Mouse (Mus musculus): ENCODE measurements at regions not wholly inside any gene's neighbourhood (a gene's known extent, or its start where the extent isn't known, plus 50 kb on each side); places are given as distances from the start of the nearest gene placed in this dataset.

- no peak for DNase-seq (ENCODE audit: low spot score in 2 of 2)
These were observed 549.8 kb upstream of the Btbd3 start for GRCm38 (mm10) chr2:137706528-137706988.

GRCm38 (mm10) chr2:137705724-137706422 is 550.5 kb upstream of the Btbd3 start:
- no peak for DNase-seq (ENCODE audit: low spot score in 2 of 2)

GRCm38 (mm10) chr2:137704948-137705723 is 551.2 kb upstream of the Btbd3 start:
- no peak for DNase-seq (ENCODE audit: low spot score in 2 of 2)

- no peak for DNase-seq (ENCODE audit: low spot score in 2 of 2)
These were observed 551.8 kb upstream of the Btbd3 start for GRCm38 (mm10) chr2:137704565-137704947.

GRCm38 (mm10) chr2:137704051-137704450 is 552.3 kb upstream of the Btbd3 start:
- DNase-seq (ENCODE audit: low spot score in 2 of 2): no peak

- DNase-seq (ENCODE audit: low spot score in 2 of 2): no peak
These were observed 560.5 kb upstream of the Btbd3 start for GRCm38 (mm10) chr2:137695885-137696284.

GRCm38 (mm10) chr2:137694020-137694419 is 562.3 kb upstream of the Btbd3 start:
- DNase-seq (ENCODE audit: low spot score in 2 of 2): no peak

GRCm38 (mm10) chr2:137687208-137687607 is 569.2 kb upstream of the Btbd3 start:
- DNase-seq (ENCODE audit: low spot score in 2 of 2): no peak

GRCm38 (mm10) chr2:137686735-137687134 is 569.6 kb upstream of the Btbd3 start:
- no peak for DNase-seq (ENCODE audit: low spot score in 2 of 2)

GRCm38 (mm10) chr2:137681762-137682161 is 565.3 kb upstream of the Jag1 start:
- DNase-seq (ENCODE audit: low spot score in 2 of 2): no peak

- no peak for DNase-seq (ENCODE audit: low spot score in 2 of 2)
These were observed 546.7 kb upstream of the Jag1 start for GRCm38 (mm10) chr2:137663171-137663570.

- DNase-seq (ENCODE audit: low spot score in 2 of 2): no peak
These were observed 545.8 kb upstream of the Jag1 start for GRCm38 (mm10) chr2:137662216-137662615.

GRCm38 (mm10) chr2:137660449-137660848 is 544.0 kb upstream of the Jag1 start:
- DNase-seq (ENCODE audit: low spot score in 2 of 2): no peak

GRCm38 (mm10) chr2:137654296-137654695 is 537.9 kb upstream of the Jag1 start:
- no peak for DNase-seq (ENCODE audit: low spot score in 2 of 2)

GRCm38 (mm10) chr2:137644160-137644559 is 527.7 kb upstream of the Jag1 start:
- no peak for DNase-seq (ENCODE audit: low spot score in 2 of 2)

GRCm38 (mm10) chr2:137643269-137644055 is 527.0 kb upstream of the Jag1 start:
- DNase-seq (ENCODE audit: low spot score in 2 of 2): no peak

GRCm38 (mm10) chr2:137635019-137635621 is 518.7 kb upstream of the Jag1 start:
- no peak for DNase-seq (ENCODE audit: low spot score in 2 of 2)

- no peak for DNase-seq (ENCODE audit: low spot score in 2 of 2)
These were observed 500.2 kb upstream of the Jag1 start for GRCm38 (mm10) chr2:137616637-137617036.

GRCm38 (mm10) chr2:137613791-137614190 is 497.3 kb upstream of the Jag1 start:
- DNase-seq (ENCODE audit: low spot score in 2 of 2): no peak

- no peak for DNase-seq (ENCODE audit: low spot score in 2 of 2)
These were observed 492.1 kb upstream of the Jag1 start for GRCm38 (mm10) chr2:137608506-137608905.

GRCm38 (mm10) chr2:137598136-137598535 is 481.7 kb upstream of the Jag1 start:
- no peak for DNase-seq (ENCODE audit: low spot score in 2 of 2)

GRCm38 (mm10) chr2:137594509-137594908 is 478.1 kb upstream of the Jag1 start:
- no peak for DNase-seq (ENCODE audit: low spot score in 2 of 2)
